Mouse (Mus musculus) ES-Bruce4 (cell line): Measurements from ENCODE around the gene Pdrg1.

Experiments used
- CTCF ChIP-seq: IDR thresholded peaks from one replicate; pipeline ENCODE4 v1.8.1; 2011; ENCODE audit warnings: low read depth, low read length
- POLR2A ChIP-seq: IDR thresholded peaks from one replicate; pipeline ENCODE4 v1.8.1; 2011; ENCODE audit warnings: low read length; ENCODE audit not compliant: insufficient read depth

DNA sequence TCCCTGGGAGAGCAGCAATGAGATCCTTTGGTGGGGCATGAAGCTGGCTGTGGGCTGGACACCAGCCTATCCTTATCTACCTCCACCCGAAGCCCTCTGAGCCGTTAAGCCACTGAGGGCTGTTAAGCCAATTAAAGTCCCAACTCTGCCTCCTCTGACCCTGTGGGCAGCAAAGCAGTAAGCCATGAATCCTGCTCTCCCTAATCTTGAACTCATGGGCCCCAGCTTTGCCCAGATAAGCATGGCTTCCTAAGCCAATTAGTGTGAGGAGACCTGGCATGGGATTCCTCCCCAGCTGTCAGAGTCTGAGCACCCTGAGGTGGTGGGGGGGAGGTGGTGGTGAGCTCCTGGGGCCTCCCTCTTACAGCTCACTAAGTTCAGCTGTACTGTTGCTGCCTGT is 21.5 kb upstream of the Pdrg1 start:
- TF ChIP-seq POLR2A (no peak), CTCF (no peak)
